Mouse (Mus musculus) inflammation-experienced regulatory T-cells (primary cell): ENCODE data around the gene Leprot. TPM values are rescaled to one million over a fixed set of nuclear protein-coding genes. Genes with fewer than 3 reads are reported as not detected.

ENCODE experiments used
- polyA plus RNA-seq, 2 experiments: library from polyadenylated mRNA; unstranded; fragments of 100-300 nt; shearing (Covaris generic); gene quantifications; one replicate each; pipeline ENCODE4 v1.2.1; 2017

Gene Leprot
- 10 to 100 TPM; 71.6 to 81.7 TPM for polyA plus RNA-seq

DNA sequence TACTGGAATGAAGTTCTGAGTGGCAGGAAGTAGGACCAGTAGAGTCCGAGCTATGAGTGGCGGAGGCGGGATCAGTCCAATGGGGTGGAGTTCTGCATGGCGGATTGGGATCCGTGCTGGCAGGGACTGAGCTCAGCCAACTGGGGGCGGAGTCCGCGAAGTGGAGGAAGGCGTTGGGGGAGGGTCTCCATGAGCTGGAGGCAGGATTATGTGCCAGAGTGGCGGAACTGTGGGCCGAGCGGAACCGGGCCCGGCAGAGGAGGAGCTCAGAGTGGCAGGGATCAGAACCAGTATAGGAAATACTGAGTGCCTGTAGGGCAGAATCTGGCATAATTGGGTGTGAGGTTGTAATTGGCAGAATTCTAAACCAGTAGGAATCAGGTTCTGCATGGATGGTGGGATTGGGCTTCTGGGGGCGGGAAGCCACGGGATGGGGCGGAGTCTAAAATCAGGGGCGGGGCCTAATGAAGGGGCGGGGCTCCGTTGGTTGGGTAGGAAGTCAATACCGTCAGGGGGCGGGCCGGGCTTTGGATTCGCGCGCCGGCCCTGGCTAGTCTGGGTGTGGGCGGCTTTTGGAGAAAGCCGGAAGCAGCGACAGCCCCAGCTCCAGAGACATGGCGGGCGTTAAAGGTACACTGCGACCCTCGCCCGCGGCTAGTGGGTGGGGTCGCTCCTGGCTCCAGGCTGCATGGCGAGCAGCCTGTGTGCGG is at the start of gene Leprot:
Gene Leprot (plus strand): TSS at position 523 of the 710 bp plus-strand sequence.

Other genes starting within 250 kb of the Leprot start
- gene Ak4, start 228.4 kb upstream of the Leprot start, polyA plus RNA-seq: under 1 TPM; 0.13 to 0.43 TPM
- gene Dnajc6, start 151.1 kb upstream of the Leprot start, polyA plus RNA-seq: 1 to 10 TPM in 1 of 2 experiments, under 1 TPM in 1; 0.65 to 2.2 TPM
- gene Lepr, start 69.7 kb downstream of the Leprot start, polyA plus RNA-seq: under 1 TPM; 0.17 to 0.37 TPM
- under 1 TPM in 1 of 2 experiments, not detected in 1; 0.34 TPM for gene B020004J07Rik, start 196.3 kb downstream of the Leprot start, polyA plus RNA-seq
- gene C130073F10Rik, start 246.1 kb downstream of the Leprot start, polyA plus RNA-seq: not detected